Mouse (Mus musculus) ES-Bruce4 (cell line): Measurements from ENCODE around the gene Arid1b.

Source experiments
- CTCF ChIP-seq: IDR thresholded peaks from one replicate; pipeline ENCODE4 v1.8.1; 2011; ENCODE audit warnings: low read depth, low read length
- EP300 ChIP-seq: IDR thresholded peaks from 2 replicates; pipeline ENCODE4 v1.6.1; 2011; ENCODE audit warnings: low read depth, low read length; ENCODE audit not compliant: insufficient read depth
- POLR2A ChIP-seq: IDR thresholded peaks from one replicate; pipeline ENCODE4 v1.8.1; 2011; ENCODE audit warnings: low read length; ENCODE audit not compliant: insufficient read depth

DNA sequence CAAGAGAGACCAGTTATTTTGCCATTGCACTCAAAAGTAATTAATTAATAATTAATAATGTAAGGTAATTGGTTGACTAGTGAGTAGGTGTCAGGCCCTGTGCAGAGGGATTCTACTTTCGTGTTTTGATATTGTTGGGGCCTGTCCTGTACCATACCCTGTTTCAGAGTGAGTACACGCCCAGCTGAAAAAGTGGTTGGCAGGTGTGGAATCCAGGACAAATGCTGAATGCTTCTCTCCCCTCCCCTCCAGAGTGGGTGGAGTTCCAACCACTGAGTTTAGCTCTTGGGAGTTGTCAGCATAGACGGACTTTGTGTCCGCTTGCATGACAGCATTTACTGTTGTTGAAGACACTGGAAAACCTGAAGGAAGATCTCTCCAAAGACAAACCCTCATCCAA is 18.4 kb downstream of the Arid1b start:
- TF ChIP-seq CTCF (no peak), POLR2A (no peak), EP300 (no peak)
